Mouse (Mus musculus): Measurements from ENCODE around the gene Rftn1.

Rftn1 gene

GRCm38 (mm10) chr17:50093356-50093755 lies 97.1 kb downstream of the Rftn1 start:
- no peak for DNase-seq (ENCODE audit: low spot score in 2 of 2)

GRCm38 (mm10) chr17:50092848-50093247 lies 97.6 kb downstream of the Rftn1 start:
- DNase-seq (ENCODE audit: low spot score in 2 of 2) = no peak

- no peak for DNase-seq (ENCODE audit: low spot score in 2 of 2)
Measured at GRCm38 (mm10) chr17:50091829-50092228, 98.6 kb downstream of the Rftn1 start.

GRCm38 (mm10) chr17:50089725-50090124 lies 100.7 kb downstream of the Rftn1 start:
- no peak for DNase-seq (ENCODE audit: low spot score in 2 of 2)

GRCm38 (mm10) chr17:50088054-50088453 lies 102.4 kb downstream of the Rftn1 start:
- no peak for DNase-seq (ENCODE audit: low spot score in 2 of 2)

- DNase-seq (ENCODE audit: low spot score in 2 of 2) = no peak
Measured at GRCm38 (mm10) chr17:50086887-50087286, 103.6 kb downstream of the Rftn1 start.

- no peak for DNase-seq (ENCODE audit: low spot score in 2 of 2)
Measured at GRCm38 (mm10) chr17:50084721-50085120, 105.8 kb downstream of the Rftn1 start.

- no peak for DNase-seq (ENCODE audit: low spot score in 2 of 2)
Measured at GRCm38 (mm10) chr17:50083937-50084336, 106.5 kb downstream of the Rftn1 start.

- no peak for DNase-seq (ENCODE audit: low spot score in 2 of 2)
Measured at GRCm38 (mm10) chr17:50082947-50083346, 107.5 kb downstream of the Rftn1 start.

- DNase-seq (ENCODE audit: low spot score in 2 of 2) = no peak
Measured at GRCm38 (mm10) chr17:50081647-50082046, 108.8 kb downstream of the Rftn1 start.

- no peak for DNase-seq (ENCODE audit: low spot score in 2 of 2)
Measured at GRCm38 (mm10) chr17:50080991-50081390, 109.5 kb downstream of the Rftn1 start.

GRCm38 (mm10) chr17:50078749-50079148 lies 111.7 kb downstream of the Rftn1 start:
- DNase-seq (ENCODE audit: low spot score in 2 of 2) = no peak

- no peak for DNase-seq (ENCODE audit: low spot score in 2 of 2)
Measured at GRCm38 (mm10) chr17:50072982-50073965, 117.2 kb downstream of the Rftn1 start.

GRCm38 (mm10) chr17:50071602-50071988 lies 118.9 kb downstream of the Rftn1 start:
- peak in 1 of 2 experiments; percentile 39 for DNase-seq (ENCODE audit: low spot score in 2 of 2)

GRCm38 (mm10) chr17:50070822-50071601 lies 119.5 kb downstream of the Rftn1 start:
- no peak for DNase-seq (ENCODE audit: low spot score in 2 of 2)

GRCm38 (mm10) chr17:50069897-50070636 lies 120.4 kb downstream of the Rftn1 start:
- peak in 1 of 2 experiments; percentile 47 for DNase-seq (ENCODE audit: low spot score in 2 of 2)

- no peak for DNase-seq (ENCODE audit: low spot score in 2 of 2)
Measured at GRCm38 (mm10) chr17:50069205-50069604, 121.3 kb downstream of the Rftn1 start.

GRCm38 (mm10) chr17:50068681-50069138 lies 121.8 kb downstream of the Rftn1 start:
- no peak for DNase-seq (ENCODE audit: low spot score in 2 of 2)

- DNase-seq (ENCODE audit: low spot score in 2 of 2) = no peak
Measured at GRCm38 (mm10) chr17:50067774-50068680, 122.4 kb downstream of the Rftn1 start.

GRCm38 (mm10) chr17:50066822-50067713 lies 123.4 kb downstream of the Rftn1 start:
- no peak for DNase-seq (ENCODE audit: low spot score in 2 of 2)
